Mouse (Mus musculus) CH12.LX (cell line): ENCODE measurements around the gene Pde4d.

Experiments
- CHD1 ChIP-seq: IDR thresholded peaks from 2 replicates; pipeline ENCODE4 v1.6.1; 2012; ENCODE audit warnings: low read depth, low read length, improper control_type of control experiment, inconsistent platforms
- CTCF ChIP-seq, 2 experiments: IDR thresholded peaks in 1 of 2; conservative IDR thresholded peaks in 1 of 2; 2 replicates each; pipeline ENCODE4 v1.5.1; 2011 to 2012; ENCODE audit warnings: low read depth in 2 of 2, low read length in 2 of 2, improper control_type of control experiment in 1 of 2, inconsistent platforms in 1 of 2, mild to moderate bottlenecking in 1 of 2, moderate library complexity in 1 of 2
- E2F4 ChIP-seq: IDR thresholded peaks from 2 replicates; pipeline ENCODE4 v1.6.1; 2011; ENCODE audit warnings: low read depth, low read length, improper control_type of control experiment; ENCODE audit not compliant: insufficient replicate concordance
- ELF1 ChIP-seq: IDR thresholded peaks from 2 replicates; pipeline ENCODE4 v1.6.1; 2014; ENCODE audit warnings: low read depth, mild to moderate bottlenecking, inconsistent platforms, low read length, improper control_type of control experiment
- EP300 ChIP-seq: IDR thresholded peaks from 2 replicates; pipeline ENCODE4 v1.6.1; 2011; ENCODE audit warnings: low read length, improper control_type of control experiment
- HCFC1 ChIP-seq: IDR thresholded peaks from 2 replicates; pipeline ENCODE4 v1.6.1; 2012; ENCODE audit warnings: low read depth, mild to moderate bottlenecking, inconsistent platforms, low read length, improper control_type of control experiment
- KAT2A ChIP-seq: IDR thresholded peaks from 2 replicates; pipeline ENCODE4 v1.6.1; 2012; ENCODE audit warnings: low read length, improper control_type of control experiment, inconsistent platforms; ENCODE audit not compliant: insufficient replicate concordance
- MAFK ChIP-seq: IDR thresholded peaks from 2 replicates; pipeline ENCODE4 v1.6.1; 2011; ENCODE audit warnings: low read length, improper control_type of control experiment; ENCODE audit not compliant: insufficient replicate concordance
- POLR2A ChIP-seq: IDR thresholded peaks from 2 replicates; pipeline ENCODE4 v1.6.1; 2011; ENCODE audit warnings: low read depth, mild to moderate bottlenecking, improper control_type of control experiment, low read length
- SMC3 ChIP-seq: IDR thresholded peaks from 2 replicates; pipeline ENCODE4 v1.6.1; 2011; ENCODE audit warnings: low read depth, low read length, improper control_type of control experiment
- USF1 ChIP-seq: IDR thresholded peaks from 2 replicates; pipeline ENCODE4 v1.6.1; 2014; ENCODE audit warnings: low read depth, mild to moderate bottlenecking, inconsistent platforms, low read length, improper control_type of control experiment
- USF2 ChIP-seq: conservative IDR thresholded peaks from 2 replicates; pipeline ENCODE4 v1.6.1; 2011; ENCODE audit warnings: low read depth, low read length, improper control_type of control experiment
- ZMIZ1 ChIP-seq: IDR thresholded peaks from 2 replicates; pipeline ENCODE4 v1.6.1; 2012; ENCODE audit warnings: low read depth, mild to moderate bottlenecking, inconsistent platforms, low read length, improper control_type of control experiment

GRCm38 (mm10) chr13:109648311-109648710, 1198.6 kb downstream of the Pde4d start:
- no peak for TF ChIP-seq POLR2A
- TF ChIP-seq USF1, result no peak
- no peak for TF ChIP-seq EP300
- no peak for TF ChIP-seq USF2
- TF ChIP-seq SMC3, result no peak
- TF ChIP-seq ELF1, result no peak
- TF ChIP-seq CHD1, result no peak
- TF ChIP-seq ZMIZ1, result no peak
- no peak for TF ChIP-seq CTCF (conservative IDR thresholded peaks at IDR 0.05 in 1 of 2, IDR thresholded peaks at IDR 0.05 in 1 of 2; ENCODE audit: low read depth in 2 of 2, low read length in 2 of 2)
- no peak for TF ChIP-seq E2F4
- TF ChIP-seq KAT2A, result no peak
- TF ChIP-seq MAFK, result no peak
- no peak for TF ChIP-seq HCFC1
